Mouse (Mus musculus) 416B (cell line): ENCODE measurements at regions not wholly inside any gene's neighbourhood (a gene's known extent, or its start where the extent isn't known, plus 50 kb on each side); places are given as distances from the start of the nearest gene placed in this dataset.

ENCODE experiments used
- DNase-seq: peaks from one replicate; pipeline ENCODE4 v3.0.0; 2011; ENCODE audit warnings: low read depth

- DNase-seq = peak; percentile 49
Measured at GRCm38 (mm10) chr2:48536930-48537329, 277.0 kb upstream of the Acvr2a start.

- DNase-seq = no peak
Measured at GRCm38 (mm10) chr2:48538668-48539341, 275.1 kb upstream of the Acvr2a start.

GRCm38 (mm10) chr2:48539465-48540055 is 274.3 kb upstream of the Acvr2a start:
- no peak for DNase-seq

GRCm38 (mm10) chr2:48544377-48544776 is 269.5 kb upstream of the Acvr2a start:
- no peak for DNase-seq

- no peak for DNase-seq
Measured at GRCm38 (mm10) chr2:48545072-48545471, 268.8 kb upstream of the Acvr2a start.

GRCm38 (mm10) chr2:48545679-48546078 is 268.2 kb upstream of the Acvr2a start:
- DNase-seq = peak; percentile 21

GRCm38 (mm10) chr2:48546194-48546593 is 267.7 kb upstream of the Acvr2a start:
- peak; percentile 40 for DNase-seq

- peak; percentile 44 for DNase-seq
Measured at GRCm38 (mm10) chr2:48556600-48556999, 257.3 kb upstream of the Acvr2a start.

GRCm38 (mm10) chr2:48557123-48557522 is 256.8 kb upstream of the Acvr2a start:
- DNase-seq = no peak

- no peak for DNase-seq
Measured at GRCm38 (mm10) chr2:48558641-48559040, 255.3 kb upstream of the Acvr2a start.

- DNase-seq = no peak
Measured at GRCm38 (mm10) chr2:48563636-48564035, 250.3 kb upstream of the Acvr2a start.

- DNase-seq = no peak
Measured at GRCm38 (mm10) chr2:48564170-48564569, 249.7 kb upstream of the Acvr2a start.

- DNase-seq = no peak
Measured at GRCm38 (mm10) chr2:48567871-48568270, 246.0 kb upstream of the Acvr2a start.

- no peak for DNase-seq
Measured at GRCm38 (mm10) chr2:48586162-48586830, 227.6 kb upstream of the Acvr2a start.

GRCm38 (mm10) chr2:48586831-48587169 is 227.1 kb upstream of the Acvr2a start:
- no peak for DNase-seq

- no peak for DNase-seq
Measured at GRCm38 (mm10) chr2:48589709-48590108, 224.2 kb upstream of the Acvr2a start.

- DNase-seq = no peak
Measured at GRCm38 (mm10) chr2:48597793-48598583, 215.9 kb upstream of the Acvr2a start.

- DNase-seq = no peak
Measured at GRCm38 (mm10) chr2:48599367-48599766, 214.5 kb upstream of the Acvr2a start.

- DNase-seq = no peak
Measured at GRCm38 (mm10) chr2:48601855-48602254, 212.1 kb upstream of the Acvr2a start.

GRCm38 (mm10) chr2:48609466-48609865 is 204.4 kb upstream of the Acvr2a start:
- no peak for DNase-seq

- DNase-seq = no peak
Measured at GRCm38 (mm10) chr2:48612251-48612650, 201.7 kb upstream of the Acvr2a start.

- DNase-seq = no peak
Measured at GRCm38 (mm10) chr2:48617141-48617699, 196.7 kb upstream of the Acvr2a start.
